Mouse (Mus musculus): Measurements from ENCODE around the gene Adam12.
A peak's percentile ranks its signal among the peaks of the same experiment; 100 is the strongest.

Adam12 gene

GRCm38 (mm10) chr7:134231378-134232346, at the start of gene Adam12:
Gene Adam12 (minus strand): TSS chr7:134232146.
- DNase-seq (ENCODE audit: low read depth), result peak; percentile 36

GRCm38 (mm10) chr7:134272956-134273355, 41.0 kb upstream of the Adam12 start:
- DNase-seq (ENCODE audit: low read depth), result no peak

GRCm38 (mm10) chr7:134272421-134272820, 40.5 kb upstream of the Adam12 start:
- DNase-seq (ENCODE audit: low read depth), result no peak

GRCm38 (mm10) chr7:134265783-134266182, 33.8 kb upstream of the Adam12 start:
- no peak for DNase-seq (ENCODE audit: low read depth)

- DNase-seq (ENCODE audit: low read depth), result peak; percentile 86
These were observed 31.4 kb upstream of the Adam12 start for GRCm38 (mm10) chr7:134263146-134263906.

GRCm38 (mm10) chr7:134261003-134261701, 29.2 kb upstream of the Adam12 start:
- DNase-seq (ENCODE audit: low read depth), result peak; percentile 97

- no peak for DNase-seq (ENCODE audit: low read depth)
These were observed 18.4 kb upstream of the Adam12 start for GRCm38 (mm10) chr7:134250273-134250870.

- no peak for DNase-seq (ENCODE audit: low read depth)
These were observed 16.1 kb upstream of the Adam12 start for GRCm38 (mm10) chr7:134248041-134248440.

GRCm38 (mm10) chr7:134246624-134247023, 14.7 kb upstream of the Adam12 start:
- no peak for DNase-seq (ENCODE audit: low read depth)

- no peak for DNase-seq (ENCODE audit: low read depth)
These were observed 10.8 kb upstream of the Adam12 start for GRCm38 (mm10) chr7:134242773-134243172.

GRCm38 (mm10) chr7:134241212-134241611, 9.3 kb upstream of the Adam12 start:
- DNase-seq (ENCODE audit: low read depth), result no peak

- DNase-seq (ENCODE audit: low read depth), result no peak
These were observed 8.6 kb upstream of the Adam12 start for GRCm38 (mm10) chr7:134240579-134240978.

GRCm38 (mm10) chr7:134238863-134239262, 6.9 kb upstream of the Adam12 start:
- DNase-seq (ENCODE audit: low read depth), result no peak

GRCm38 (mm10) chr7:134237356-134237755, 5.4 kb upstream of the Adam12 start:
- peak; percentile 30 for DNase-seq (ENCODE audit: low read depth)

- no peak for DNase-seq (ENCODE audit: low read depth)
These were observed 4.8 kb upstream of the Adam12 start for GRCm38 (mm10) chr7:134236727-134237126.

- DNase-seq (ENCODE audit: low read depth), result no peak
These were observed 3.6 kb upstream of the Adam12 start for GRCm38 (mm10) chr7:134235552-134235951.

GRCm38 (mm10) chr7:134230708-134231107, 1.2 kb downstream of the Adam12 start:
- no peak for DNase-seq (ENCODE audit: low read depth)

GRCm38 (mm10) chr7:134229899-134230298, 2.0 kb downstream of the Adam12 start:
- no peak for DNase-seq (ENCODE audit: low read depth)

GRCm38 (mm10) chr7:134227773-134228455, 4.0 kb downstream of the Adam12 start:
- DNase-seq (ENCODE audit: low read depth), result peak; percentile 45

GRCm38 (mm10) chr7:134227101-134227500, 4.8 kb downstream of the Adam12 start:
- no peak for DNase-seq (ENCODE audit: low read depth)

- no peak for DNase-seq (ENCODE audit: low read depth)
These were observed 5.7 kb downstream of the Adam12 start for GRCm38 (mm10) chr7:134226231-134226630.
